Mouse (Mus musculus) MEL (cell line): ENCODE data around the gene Plekhg2. TPM values are rescaled to one million over a fixed set of nuclear protein-coding genes. Genes with fewer than 3 reads are reported as not detected.

Source experiments
- DNase-seq: peaks from one replicate; pipeline ENCODE4 v3.0.0; 2011; ENCODE audit warnings: low read depth, low spot score
- H3K27ac ChIP-seq: 2 replicates; pipeline ENCODE4 v1.5.1; 2012; ENCODE audit warnings: low read depth, mild to moderate bottlenecking, control low read depth, low read length, moderate library complexity; ENCODE audit not compliant: control insufficient read depth
- H3K27me3 ChIP-seq, 2 experiments: fragments of 150-350 bp in 1 of 2; sonication (generic) in 1 of 2; 2 replicates each; pipeline ENCODE4 v1.6.1; 2012; ENCODE audit warnings: low read length in 2 of 2, mild to moderate bottlenecking in 2 of 2, improper control_type of control experiment in 1 of 2, moderate library complexity in 1 of 2; ENCODE audit not compliant: insufficient read depth in 2 of 2, control insufficient read depth in 1 of 2
- H3K36me3 ChIP-seq, 2 experiments: 2 replicates each; pipeline ENCODE4 v1.6.1; 2012 to 2014; ENCODE audit warnings: low read length in 2 of 2, improper control_type of control experiment in 1 of 2, inconsistent platforms in 1 of 2, mild to moderate bottlenecking in 1 of 2; ENCODE audit not compliant: insufficient read depth in 2 of 2, control insufficient read depth in 1 of 2
- H3K4me1 ChIP-seq, 2 experiments: fragments of 150-350 bp in 1 of 2; sonication (generic) in 1 of 2; 2 replicates each; pipeline ENCODE4 v1.6.1; 2012; ENCODE audit warnings: low read length in 2 of 2, improper control_type of control experiment in 1 of 2, mild to moderate bottlenecking in 1 of 2; ENCODE audit not compliant: insufficient read depth in 2 of 2, control insufficient read depth in 1 of 2
- H3K4me3 ChIP-seq, 2 experiments: fragments of 150-350 bp in 1 of 2; sonication (generic) in 1 of 2; 2 replicates each; pipeline ENCODE4 v1.5.1; 2012; ENCODE audit warnings: low read depth in 2 of 2, low read length in 2 of 2, mild to moderate bottlenecking in 2 of 2, moderate library complexity in 2 of 2, control low read depth in 1 of 2, improper control_type of control experiment in 1 of 2; ENCODE audit not compliant: control insufficient read depth in 1 of 2, insufficient read depth in 1 of 2
- H3K79me2 ChIP-seq: 2 replicates; pipeline ENCODE4 v1.6.1; 2012; ENCODE audit warnings: mild to moderate bottlenecking, low read length, moderate library complexity; ENCODE audit not compliant: control insufficient read depth, poor library complexity, insufficient read depth
- H3K9ac ChIP-seq: 2 replicates; pipeline ENCODE4 v1.6.1; 2012; ENCODE audit warnings: low read depth, mild to moderate bottlenecking, control low read depth, low read length, moderate library complexity; ENCODE audit not compliant: control insufficient read depth, poor library complexity, severe bottlenecking
- H3K9me3 ChIP-seq: fragments of 150-350 bp; sonication (generic); replicated peaks from 2 replicates; pipeline ENCODE4 v1.6.1; 2012; ENCODE audit warnings: mild to moderate bottlenecking, low read length, improper control_type of control experiment, moderate library complexity; ENCODE audit not compliant: insufficient read depth
- CHD1 ChIP-seq: IDR thresholded peaks from 2 replicates; pipeline ENCODE4 v1.6.1; 2012; ENCODE audit warnings: low read depth, mild to moderate bottlenecking, inconsistent platforms, low read length, improper control_type of control experiment
- CHD2 ChIP-seq: IDR thresholded peaks from 2 replicates; pipeline ENCODE4 v1.6.1; 2011; ENCODE audit warnings: low read length, improper control_type of control experiment
- CTCF ChIP-seq, 3 experiments: IDR thresholded peaks in 2 of 3; conservative IDR thresholded peaks in 1 of 3; 2 replicates each; pipeline ENCODE4 v1.5.1; 2011 to 2012; ENCODE audit warnings: low read length in 3 of 3, low read depth in 2 of 3, mild to moderate bottlenecking in 2 of 3, improper control_type of control experiment in 1 of 3, inconsistent platforms in 1 of 3, mixed read lengths in 1 of 3, moderate library complexity in 1 of 3; ENCODE audit not compliant: control insufficient read depth in 1 of 3, insufficient read depth in 1 of 3, poor library complexity in 1 of 3, severe bottlenecking in 1 of 3
- E2F4 ChIP-seq: IDR thresholded peaks from 2 replicates; pipeline ENCODE4 v1.6.1; 2011; ENCODE audit warnings: low read depth, low read length, improper control_type of control experiment, borderline replicate concordance
- GABPA ChIP-seq: IDR thresholded peaks from 2 replicates; pipeline ENCODE4 v1.6.1; 2012; ENCODE audit warnings: low read depth, mild to moderate bottlenecking, inconsistent platforms, low read length, improper control_type of control experiment, moderate library complexity
- JUND ChIP-seq: IDR thresholded peaks from 2 replicates; pipeline ENCODE4 v1.6.1; 2011; ENCODE audit warnings: low read depth, mild to moderate bottlenecking, improper control_type of control experiment, low read length
- KAT2A ChIP-seq: conservative IDR thresholded peaks from 2 replicates; pipeline ENCODE4 v1.6.1; 2012; ENCODE audit warnings: low read depth, low read length, improper control_type of control experiment, inconsistent platforms
- MAX ChIP-seq: IDR thresholded peaks from 2 replicates; pipeline ENCODE4 v1.6.1; 2011; ENCODE audit warnings: low read length, improper control_type of control experiment
- MAZ ChIP-seq: IDR thresholded peaks from 2 replicates; pipeline ENCODE4 v1.6.1; 2012; ENCODE audit warnings: low read depth, mild to moderate bottlenecking, inconsistent platforms, low read length, improper control_type of control experiment
- MXI1 ChIP-seq: IDR thresholded peaks from 2 replicates; pipeline ENCODE4 v1.6.1; 2011; ENCODE audit warnings: mild to moderate bottlenecking, low read depth, low read length, improper control_type of control experiment
- NELFE ChIP-seq: IDR thresholded peaks from 2 replicates; pipeline ENCODE4 v1.6.1; 2011; ENCODE audit warnings: low read depth, low read length, improper control_type of control experiment
- NRF1 ChIP-seq: IDR thresholded peaks from 2 replicates; pipeline ENCODE4 v1.6.1; 2014; ENCODE audit warnings: low read depth, mild to moderate bottlenecking, inconsistent platforms, low read length, improper control_type of control experiment, moderate library complexity; ENCODE audit not compliant: poor library complexity, insufficient read depth, severe bottlenecking
- POLR2A ChIP-seq, 2 experiments: IDR thresholded peaks; 2 replicates each; pipeline ENCODE4 v1.6.1; 2011 to 2012; ENCODE audit warnings: low read length in 2 of 2, mild to moderate bottlenecking in 2 of 2, control low read depth in 1 of 2, improper control_type of control experiment in 1 of 2, low read depth in 1 of 2, moderate library complexity in 1 of 2; ENCODE audit not compliant: control insufficient read depth in 1 of 2, insufficient read depth in 1 of 2, poor library complexity in 1 of 2
- POLR2AphosphoS2 ChIP-seq: IDR thresholded peaks from 2 replicates; pipeline ENCODE4 v1.6.1; 2011; ENCODE audit warnings: low read length, improper control_type of control experiment
- RAD21 ChIP-seq: IDR thresholded peaks from 2 replicates; pipeline ENCODE4 v1.6.1; 2011; ENCODE audit warnings: mild to moderate bottlenecking, low read depth, low read length, improper control_type of control experiment
- SMC3 ChIP-seq: IDR thresholded peaks from 2 replicates; pipeline ENCODE4 v1.6.1; 2011; ENCODE audit warnings: low read depth, low read length, improper control_type of control experiment
- TBP ChIP-seq: IDR thresholded peaks from 2 replicates; pipeline ENCODE4 v1.8.0; 2011; ENCODE audit warnings: low read depth, low read length, improper control_type of control experiment
- TCF12 ChIP-seq: IDR thresholded peaks from 2 replicates; pipeline ENCODE4 v1.6.1; 2014; ENCODE audit warnings: low read depth, mild to moderate bottlenecking, inconsistent platforms, low read length, improper control_type of control experiment, moderate library complexity
- USF1 ChIP-seq: IDR thresholded peaks from 2 replicates; pipeline ENCODE4 v1.6.1; 2014; ENCODE audit warnings: low read depth, mild to moderate bottlenecking, inconsistent platforms, low read length, improper control_type of control experiment, moderate library complexity
- USF2 ChIP-seq, 2 experiments: IDR thresholded peaks; 2 replicates each; pipeline ENCODE4 v1.6.1; 2011 to 2012; ENCODE audit warnings: improper control_type of control experiment in 2 of 2, low read length in 2 of 2, borderline replicate concordance in 1 of 2, inconsistent platforms in 1 of 2, low read depth in 1 of 2, mild to moderate bottlenecking in 1 of 2; ENCODE audit not compliant: insufficient read depth in 1 of 2
- ZC3H11A ChIP-seq: IDR thresholded peaks from 2 replicates; pipeline ENCODE4 v1.6.1; 2012; ENCODE audit warnings: low read depth, mild to moderate bottlenecking, inconsistent platforms, low read length, improper control_type of control experiment
- ZKSCAN1 ChIP-seq: IDR thresholded peaks from 2 replicates; pipeline ENCODE4 v1.6.1; 2012; ENCODE audit warnings: low read depth, mild to moderate bottlenecking, inconsistent platforms, low read length, improper control_type of control experiment, moderate library complexity
- ZNF384 ChIP-seq: IDR thresholded peaks from 2 replicates; pipeline ENCODE4 v1.6.1; 2012; ENCODE audit warnings: low read depth, mild to moderate bottlenecking, inconsistent platforms, low read length, improper control_type of control experiment
- polyA plus RNA-seq, 2 experiments: library from polyadenylated mRNA; stranded (reverse) in 1 of 2; unstranded in 1 of 2; fragments of >175 nt in 1 of 2; fragments of >200 nt in 1 of 2; gene quantifications; 2 replicates each; pipeline versions ENCODE4 v1.2.1 to v1.2.4; 2012; ENCODE audit warnings: low replicate concordance in 2 of 2, low read depth in 1 of 2; ENCODE audit not compliant: insufficient read length in 2 of 2, insufficient read depth in 1 of 2, missing spikeins in 1 of 2
- total RNA-seq: library from RNA; depleted of rRNA; stranded (reverse); fragments of 300-350 nt; gene quantifications from 2 replicates; pipeline ENCODE4 v1.2.3, GENCODE M21; 2012

The Plekhg2 gene
- total and polyA plus RNA-seq, 3 experiments = 1.1 to 9.2 TPM; not detected in 1

DNA sequence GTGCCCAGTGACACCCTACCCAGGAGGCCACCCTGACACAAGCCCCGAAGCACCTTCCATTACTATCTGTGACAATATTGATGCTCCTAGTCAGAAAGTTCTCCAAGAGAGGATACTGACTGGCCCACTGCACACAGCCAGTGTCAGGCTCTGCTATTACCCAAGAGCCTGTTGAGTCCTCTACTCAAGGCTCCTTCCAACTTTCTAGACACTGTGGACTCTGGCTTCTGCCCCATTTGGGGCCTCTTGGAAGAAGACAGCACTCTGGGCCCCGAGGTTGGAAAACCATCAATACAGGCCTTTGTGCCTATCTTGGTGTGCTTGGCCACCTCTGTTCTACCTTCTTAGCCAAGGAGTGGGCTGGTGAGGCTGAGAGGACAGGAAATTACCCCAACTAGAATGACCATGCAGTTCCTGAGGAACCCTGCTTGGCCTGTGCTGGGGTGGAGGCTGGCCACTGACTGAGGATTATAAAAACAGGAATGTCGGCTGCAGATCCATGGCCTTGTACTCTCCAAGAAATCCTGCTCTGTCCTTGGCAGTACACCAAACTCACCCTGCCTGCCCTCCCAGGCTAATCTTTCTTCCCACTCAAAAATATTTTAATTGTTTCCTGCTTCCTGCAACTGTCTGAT, 38.6 kb upstream of the Plekhg2 start:
- TF ChIP-seq NELFE = no peak
- no peak for TF ChIP-seq TCF12
- no peak for TF ChIP-seq USF2 (IDR thresholded peaks at IDR 0.05; ENCODE audit: borderline replicate concordance in 1 of 2, insufficient read depth in 1 of 2, low read depth in 1 of 2, low read length in 2 of 2)
- no peak for TF ChIP-seq KAT2A
- TF ChIP-seq SMC3 = no peak
- TF ChIP-seq POLR2AphosphoS2 = no peak
- TF ChIP-seq TBP = no peak
- TF ChIP-seq ZKSCAN1 = no peak
- TF ChIP-seq NRF1 = no peak
- no peak for TF ChIP-seq GABPA
- no peak for TF ChIP-seq ZC3H11A
- no peak for DNase-seq
- H3K4me3 ChIP-seq = no peak overlapping the region
- H3K27ac ChIP-seq = no peak overlapping the region
- no peak overlapping the region for H3K9ac ChIP-seq
- peaks cover 0 to 10% of the 10 kb centered on the region in 2 experiments; a peak in 2 of 4 replicates for H3K36me3 ChIP-seq
- no peaks in the 10 kb centered on the region for H3K27me3 ChIP-seq
- no peaks in the 10 kb centered on the region for H3K9me3 ChIP-seq
- no peaks in the 10 kb centered on the region for H3K79me2 ChIP-seq
- H3K4me1 ChIP-seq = no peaks in the 10 kb centered on the region

DNA sequence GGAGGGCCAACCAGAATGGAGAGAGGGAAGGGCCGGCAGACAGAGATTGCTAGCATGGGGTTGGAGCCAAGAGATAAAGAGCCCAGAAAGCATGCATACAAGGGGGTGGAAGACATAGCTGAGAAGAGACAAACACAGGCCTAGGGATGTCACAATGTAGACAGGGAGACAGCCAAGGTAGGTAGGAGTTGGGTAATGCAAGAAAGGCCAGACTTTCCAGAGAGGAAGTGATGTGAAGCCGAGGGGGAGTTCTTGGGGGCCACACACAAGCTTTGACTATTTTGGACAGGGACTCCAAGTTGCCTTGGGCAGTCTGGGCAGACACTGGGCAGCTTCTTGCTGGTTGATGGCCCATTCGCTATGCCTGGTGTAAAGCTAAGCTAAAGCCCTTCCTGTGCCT, 29.5 kb upstream of the Plekhg2 start:
- DNase-seq = no peak
- TF ChIP-seq ZKSCAN1 (no peak), CHD1 (no peak), E2F4 (no peak), MXI1 (no peak), MAX (no peak), TCF12 (no peak)
- TF ChIP-seq, all 39 proteins: peak for 0
- Histone ChIP-seq H3K9ac (no peak overlapping the region), H3K9me3 (no peaks in the 10 kb centered on the region), H3K4me3 (no peak overlapping the region), H3K27ac (no peak overlapping the region), H3K36me3 (peaks cover 0 to 13% of the 10 kb centered on the region in 2 experiments; a peak in 2 of 4 replicates), H3K27me3 (no peaks in the 10 kb centered on the region), H3K79me2 (no peaks in the 10 kb centered on the region), H3K4me1 (no peaks in the 10 kb centered on the region)

DNA sequence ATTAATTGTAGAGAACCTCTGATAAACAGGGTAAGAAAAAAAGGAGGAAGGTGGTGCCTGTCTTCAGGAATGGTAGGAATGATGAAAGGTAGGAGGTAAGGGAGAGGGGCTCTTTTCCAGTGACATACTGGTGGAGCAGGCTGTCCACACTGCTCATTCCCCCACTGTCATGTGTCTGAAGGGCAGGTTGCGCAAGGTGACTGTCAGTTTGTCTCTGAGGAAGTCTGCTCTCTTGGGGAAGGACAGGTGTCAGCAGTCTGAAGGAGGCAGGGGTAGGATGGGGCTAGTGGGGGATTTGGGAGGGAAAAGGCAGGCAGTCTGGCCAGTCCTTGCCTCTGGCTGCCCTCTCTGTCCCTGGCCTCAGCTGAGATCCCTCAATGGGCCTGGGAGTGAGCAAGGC, 28.6 kb upstream of the Plekhg2 start:
- Histone ChIP-seq H3K27me3 (no peaks in the 10 kb centered on the region), H3K9ac (no peak overlapping the region), H3K27ac (no peak overlapping the region), H3K9me3 (no peaks in the 10 kb centered on the region), H3K79me2 (no peaks in the 10 kb centered on the region), H3K4me1 (no peaks in the 10 kb centered on the region), H3K36me3 (peaks cover 0 to 13% of the 10 kb centered on the region in 2 experiments; a peak in 2 of 4 replicates), H3K4me3 (no peak overlapping the region)
- TF ChIP-seq CHD2 (no peak), JUND (no peak), SMC3 (no peak), USF1 (no peak), POLR2A (IDR thresholded peaks at IDR 0.05; ENCODE audit: control insufficient read depth in 1 of 2, insufficient read depth in 1 of 2, low read depth in 1 of 2, low read length in 2 of 2, poor library complexity in 1 of 2) (no peak), CTCF (IDR thresholded peaks at IDR 0.05 in 2 of 3, conservative IDR thresholded peaks at IDR 0.05 in 1 of 3; ENCODE audit: control insufficient read depth in 1 of 3, insufficient read depth in 1 of 3, low read depth in 2 of 3, low read length in 3 of 3, poor library complexity in 1 of 3, severe bottlenecking in 1 of 3) (no peak), ZNF384 (no peak), TCF12 (no peak), RAD21 (no peak), MAZ (no peak)
- no peak for DNase-seq
